Mouse (Mus musculus) bone marrow macrophage, adult 2 months (primary cell): ENCODE results near the gene Foxe1. TPM values are rescaled to one million over a fixed set of nuclear protein-coding genes. Genes with fewer than 3 reads are reported as not detected.
A peak's percentile ranks its signal among the peaks of the same experiment; 100 is the strongest.

Experiments used
- H3K27ac ChIP-seq: 2 replicates; pipeline ENCODE4 v1.5.1; 2012; ENCODE audit warnings: low read depth, low read length; ENCODE audit not compliant: insufficient read depth
- H3K4me1 ChIP-seq: 2 replicates; pipeline ENCODE4 v1.6.1; 2012; ENCODE audit warnings: low read length; ENCODE audit not compliant: control insufficient read depth, insufficient read depth
- H3K4me3 ChIP-seq: 2 replicates; pipeline ENCODE4 v1.5.1; 2012; ENCODE audit warnings: mild to moderate bottlenecking, low read length, moderate library complexity; ENCODE audit not compliant: insufficient read depth
- CTCF ChIP-seq: IDR thresholded peaks from 2 replicates; pipeline ENCODE4 v1.5.1; 2012; ENCODE audit warnings: low read depth, mild to moderate bottlenecking, low read length, moderate library complexity
- POLR2A ChIP-seq: IDR thresholded peaks from 2 replicates; pipeline ENCODE4 v1.6.1; 2012; ENCODE audit warnings: mild to moderate bottlenecking, low read depth, low read length, borderline replicate concordance
- polyA plus RNA-seq: library from polyadenylated mRNA; stranded (reverse); fragments of >200 nt; gene quantifications from 2 replicates; pipeline ENCODE4 v1.2.4, GENCODE M21; 2012; ENCODE audit not compliant: missing spikeins, insufficient read depth, insufficient read length

The Foxe1 gene
- polyA plus RNA-seq, 1 experiment, result not detected

GRCm38 (mm10) chr4:46347141-46347540 lies 3.7 kb downstream of the Foxe1 start:
- TF ChIP-seq CTCF (no peak), POLR2A (no peak)
- Histone ChIP-seq H3K4me3 (no peak overlapping the region), H3K4me1 (no peaks in the 10 kb centered on the region), H3K27ac (no peak overlapping the region)

- Histone ChIP-seq H3K4me1 (no peaks in the 10 kb centered on the region), H3K4me3 (no peak overlapping the region), H3K27ac (no peak overlapping the region)
- no peak for TF ChIP-seq CTCF
- TF ChIP-seq POLR2A, result no peak
Observed at GRCm38 (mm10) chr4:46347580-46348515, 4.4 kb downstream of the Foxe1 start.

GRCm38 (mm10) chr4:46348897-46349296 lies 5.5 kb downstream of the Foxe1 start:
- Histone ChIP-seq H3K4me3 (no peak overlapping the region), H3K4me1 (no peaks in the 10 kb centered on the region), H3K27ac (no peak overlapping the region)
- TF ChIP-seq POLR2A (no peak), CTCF (no peak)

GRCm38 (mm10) chr4:46349530-46349929 lies 6.1 kb downstream of the Foxe1 start:
- Histone ChIP-seq H3K27ac (no peak overlapping the region), H3K4me3 (no peak overlapping the region), H3K4me1 (no peaks in the 10 kb centered on the region)
- TF ChIP-seq CTCF (no peak), POLR2A (no peak)

- peaks cover 5% of the 10 kb centered on the region; the same call in 1 of the 2 replicates for H3K4me1 ChIP-seq
- no peak for TF ChIP-seq CTCF
- no peak overlapping the region for H3K27ac ChIP-seq
- H3K4me3 ChIP-seq, result no peak overlapping the region
Observed at GRCm38 (mm10) chr4:46353045-46353444, 9.6 kb downstream of the Foxe1 start.

- H3K27ac ChIP-seq, result no peak overlapping the region
- TF ChIP-seq CTCF (peak; percentile 97), POLR2A (no peak)
- no peak overlapping the region for H3K4me3 ChIP-seq
- H3K4me1 ChIP-seq, result peaks cover 19% of the 10 kb centered on the region
Observed at GRCm38 (mm10) chr4:46356351-46357133, 13.1 kb downstream of the Foxe1 start.

- TF ChIP-seq CTCF, result no peak
- TF ChIP-seq POLR2A, result no peak
- Histone ChIP-seq H3K4me3 (no peak overlapping the region), H3K4me1 (peaks cover 19% of the 10 kb centered on the region), H3K27ac (peak overlapping the region; percentile 56)
Observed at GRCm38 (mm10) chr4:46359539-46360253, 16.3 kb downstream of the Foxe1 start.

GRCm38 (mm10) chr4:46361258-46361657 lies 17.8 kb downstream of the Foxe1 start:
- H3K4me1 ChIP-seq, result peaks cover 14% of the 10 kb centered on the region
- TF ChIP-seq CTCF (no peak), POLR2A (no peak)
- H3K4me3 ChIP-seq, result no peak overlapping the region
- H3K27ac ChIP-seq, result no peak overlapping the region

GRCm38 (mm10) chr4:46364360-46364759 lies 21.0 kb downstream of the Foxe1 start:
- Histone ChIP-seq H3K4me3 (no peak overlapping the region), H3K27ac (no peak overlapping the region)
- no peak for TF ChIP-seq POLR2A
- TF ChIP-seq CTCF, result no peak

GRCm38 (mm10) chr4:46367487-46367959 lies 24.1 kb downstream of the Foxe1 start:
- peaks cover 14% of the 10 kb centered on the region for H3K4me1 ChIP-seq
- no peak for TF ChIP-seq CTCF
- no peak for TF ChIP-seq POLR2A
- H3K4me3 ChIP-seq, result no peak overlapping the region

More at GRCm38 (mm10) chr4:46364360-46364759, 21.0 kb downstream of the Foxe1 start:
- H3K4me1 ChIP-seq, result peaks cover 8% of the 10 kb centered on the region

More at GRCm38 (mm10) chr4:46367487-46367959, 24.1 kb downstream of the Foxe1 start:
- H3K27ac ChIP-seq, result no peak overlapping the region
